Mouse (Mus musculus): ENCODE measurements around the gene 4933424G06Rik. TPM values are rescaled to one million over a fixed set of nuclear protein-coding genes. Genes with fewer than 3 reads are reported as not detected.

Gene 4933424G06Rik
- polyA plus RNA-seq, 1 experiment from 2014 or later: 0.11 TPM

DNA sequence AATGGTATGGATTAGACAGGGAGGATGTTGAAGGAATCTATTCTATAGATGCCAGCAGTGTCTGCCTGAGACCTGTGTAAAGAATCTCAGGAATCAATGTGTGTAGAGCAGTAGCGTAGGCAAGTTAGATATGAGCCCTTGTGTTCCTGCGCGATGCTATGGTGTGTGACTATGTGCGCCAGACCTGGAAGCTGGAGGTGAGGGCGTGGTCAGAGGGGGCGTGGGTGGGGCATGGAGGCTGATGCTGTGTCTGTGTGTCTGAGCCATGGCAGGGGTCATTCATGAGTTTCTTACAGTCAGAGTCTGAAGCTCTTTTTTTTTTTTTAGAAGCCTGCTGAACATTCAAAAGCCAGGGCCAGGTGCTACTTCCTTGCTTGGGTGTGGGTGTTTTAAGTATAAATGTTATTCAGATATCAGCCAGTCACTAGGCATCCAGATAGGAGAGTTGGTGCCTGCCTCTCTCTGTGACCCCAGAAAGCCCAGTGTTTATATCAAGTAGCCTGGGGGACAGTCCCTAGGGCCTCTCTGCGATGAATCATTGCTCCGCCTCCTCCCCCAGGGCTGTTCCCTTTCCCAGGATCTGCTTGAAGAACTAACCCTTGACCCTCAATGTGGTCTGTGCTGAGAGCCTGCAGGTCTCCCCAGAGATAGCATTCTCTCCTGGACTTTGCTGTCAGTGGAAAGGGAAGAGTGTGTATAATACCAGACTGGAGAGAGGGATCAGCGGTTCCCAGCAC, 62.4 kb downstream of the 4933424G06Rik start:
- no peaks in the 10 kb centered on the region for H3K36me3 ChIP-seq (ENCODE audit: insufficient read depth, low read length)
- H3K9me3 ChIP-seq (replicated peaks; ENCODE audit: low read length): no peaks in the 10 kb centered on the region
- H3K4me1 ChIP-seq (replicated peaks; ENCODE audit: insufficient read depth, low read length): no peaks in the 10 kb centered on the region
- H3K4me3 ChIP-seq (replicated peaks; ENCODE audit: low read depth, low read length): no peak overlapping the region
- no peak overlapping the region for H3K4me2 ChIP-seq (ENCODE audit: low read length)
- no peak overlapping the region for H3K27ac ChIP-seq
- no peak overlapping the region for H3K9ac ChIP-seq (ENCODE audit: low read depth, low read length)
- 79% methylated on average over 9 of the region's 9 CpGs for WGBS
- TF ChIP-seq CTCF (IDR thresholded peaks at IDR 0.05; ENCODE audit: low read depth): no peak
- ATAC-seq (replicated peaks; ENCODE audit: low FRiP score, low read depth) (no peak), DNase-seq (ENCODE audit: low spot score) (no peak)
- no peaks in the 10 kb centered on the region for H3K27me3 ChIP-seq (ENCODE audit: insufficient read depth, low read length)

DNA sequence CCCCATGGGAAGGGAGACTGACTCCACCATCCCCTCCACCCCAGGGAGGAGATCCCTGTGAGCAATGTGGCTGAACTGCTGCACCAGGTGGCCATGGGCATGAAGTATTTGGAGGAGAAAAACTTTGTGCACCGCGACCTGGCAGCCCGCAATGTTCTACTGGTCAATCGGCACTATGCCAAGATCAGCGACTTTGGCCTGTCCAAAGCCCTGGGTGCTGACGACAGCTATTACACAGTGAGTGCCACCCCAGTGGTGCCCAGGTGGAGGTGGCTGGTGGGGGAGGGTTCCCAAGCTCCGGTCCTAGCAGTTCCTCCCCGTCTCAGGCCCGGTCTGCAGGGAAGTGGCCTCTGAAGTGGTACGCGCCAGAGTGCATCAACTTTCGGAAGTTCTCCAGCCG, 70.8 kb downstream of the 4933424G06Rik start:
- TF ChIP-seq CTCF (IDR thresholded peaks at IDR 0.05; ENCODE audit: low read depth): no peak
- H3K9ac ChIP-seq (ENCODE audit: low read depth, low read length): no peak overlapping the region
- H3K9me3 ChIP-seq (replicated peaks; ENCODE audit: low read length): no peaks in the 10 kb centered on the region
- no peak for ATAC-seq (replicated peaks; ENCODE audit: low FRiP score, low read depth)
- H3K4me1 ChIP-seq (replicated peaks; ENCODE audit: insufficient read depth, low read length): 0 out of 2 replicates have a peak, but pooled peaks cover 4% of the 10 kb centered on the region
- H3K4me3 ChIP-seq (replicated peaks; ENCODE audit: low read depth, low read length): no peak overlapping the region
- H3K27me3 ChIP-seq (ENCODE audit: insufficient read depth, low read length): no peaks in the 10 kb centered on the region
- H3K36me3 ChIP-seq (ENCODE audit: insufficient read depth, low read length): no peaks in the 10 kb centered on the region
- no peak overlapping the region for H3K27ac ChIP-seq
- no peak overlapping the region for H3K4me2 ChIP-seq (ENCODE audit: low read length)
- no peak for DNase-seq (ENCODE audit: low spot score)
- 82% methylated on average over 13 of the region's 13 CpGs for WGBS

- ATAC-seq (replicated peaks; ENCODE audit: low FRiP score, low read depth): no peak
- WGBS: 76% methylated on average over 11 of the region's 11 CpGs
- Histone ChIP-seq H3K9ac (ENCODE audit: low read depth, low read length) (no peak overlapping the region), H3K9me3 (replicated peaks; ENCODE audit: low read length) (no peaks in the 10 kb centered on the region), H3K27me3 (ENCODE audit: insufficient read depth, low read length) (no peaks in the 10 kb centered on the region), H3K4me1 (replicated peaks; ENCODE audit: insufficient read depth, low read length) (0 out of 2 replicates have a peak, but pooled peaks cover 4% of the 10 kb centered on the region), H3K4me3 (replicated peaks; ENCODE audit: low read depth, low read length) (no peak overlapping the region), H3K36me3 (ENCODE audit: insufficient read depth, low read length) (no peaks in the 10 kb centered on the region), H3K4me2 (ENCODE audit: low read length) (no peak overlapping the region), H3K27ac (no peak overlapping the region)
- DNase-seq (ENCODE audit: low spot score): no peak
- no peak for TF ChIP-seq CTCF (IDR thresholded peaks at IDR 0.05; ENCODE audit: low read depth)
Observed at GRCm38 (mm10) chr1:36782476-36782875, 72.5 kb downstream of the 4933424G06Rik start.

DNA sequence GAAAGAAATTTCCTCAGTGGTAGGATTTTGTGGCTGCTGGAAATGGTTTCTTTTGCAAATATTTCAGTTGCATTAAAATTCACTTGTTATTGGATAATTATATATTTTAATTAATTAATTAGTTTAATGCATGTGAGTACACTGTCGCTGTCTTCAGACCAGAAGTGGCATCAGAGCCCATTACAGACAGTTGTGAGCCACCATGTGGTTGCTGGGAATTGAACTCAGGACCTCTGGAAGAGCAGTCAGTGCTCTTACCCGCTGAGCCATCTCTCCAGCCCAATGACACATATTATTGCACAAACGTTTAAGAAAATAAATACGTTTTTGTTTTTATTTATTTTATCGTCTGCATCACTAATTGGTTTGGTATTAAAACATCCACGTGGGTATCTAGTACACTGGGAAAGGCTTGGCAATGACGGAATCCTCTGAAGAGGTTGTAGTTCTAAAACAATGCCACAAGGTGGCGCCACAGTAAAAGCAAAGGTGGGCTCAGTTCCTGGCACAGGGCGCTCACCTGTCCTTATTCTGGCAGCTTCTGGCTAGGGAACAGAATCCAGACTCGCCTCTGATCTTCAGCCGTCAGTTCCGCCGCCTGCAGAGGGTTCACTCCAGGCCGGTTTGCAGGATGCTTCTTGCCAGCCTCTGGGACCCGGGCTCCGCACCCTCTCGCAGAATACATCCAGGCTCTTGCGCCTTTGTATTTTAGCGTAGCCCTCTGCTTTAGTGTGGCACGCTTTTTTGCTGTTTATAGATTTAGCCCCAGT, 74.6 kb downstream of the 4933424G06Rik start:
- Histone ChIP-seq H3K4me3 (replicated peaks; ENCODE audit: low read depth, low read length) (peak overlapping the region; percentile 41), H3K27ac (no peak overlapping the region), H3K9me3 (replicated peaks; ENCODE audit: low read length) (no peaks in the 10 kb centered on the region), H3K4me2 (ENCODE audit: low read length) (peak overlapping the region; percentile 96), H3K36me3 (ENCODE audit: insufficient read depth, low read length) (no peaks in the 10 kb centered on the region), H3K4me1 (replicated peaks; ENCODE audit: insufficient read depth, low read length) (0 out of 2 replicates have a peak, but pooled peaks cover 4% of the 10 kb centered on the region), H3K27me3 (ENCODE audit: insufficient read depth, low read length) (no peaks in the 10 kb centered on the region), H3K9ac (ENCODE audit: low read depth, low read length) (peak overlapping the region; percentile 49)
- TF ChIP-seq CTCF (IDR thresholded peaks at IDR 0.05; ENCODE audit: low read depth): peak; percentile 88
- peak; percentile 41 for ATAC-seq (replicated peaks; ENCODE audit: low FRiP score, low read depth)
- 3% methylated on average over 20 of the region's 20 CpGs for WGBS
- DNase-seq (ENCODE audit: low spot score): peak; percentile 85

GRCm38 (mm10) chr1:36785238-36785641, 75.3 kb downstream of the 4933424G06Rik start:
- WGBS: under 1% methylated on average over 16 of the region's 16 CpGs

GRCm38 (mm10) chr1:36786377-36786776, 76.4 kb downstream of the 4933424G06Rik start:
- Histone ChIP-seq H3K4me1 (replicated peaks; ENCODE audit: insufficient read depth, low read length) (0 out of 2 replicates have a peak, but pooled peaks cover 4% of the 10 kb centered on the region), H3K27me3 (ENCODE audit: insufficient read depth, low read length) (no peaks in the 10 kb centered on the region), H3K4me3 (replicated peaks; ENCODE audit: low read depth, low read length) (no peak overlapping the region), H3K36me3 (ENCODE audit: insufficient read depth, low read length) (0 out of 2 replicates have a peak, but pooled peaks cover under 1% of the 10 kb centered on the region), H3K9ac (ENCODE audit: low read depth, low read length) (no peak overlapping the region), H3K27ac (no peak overlapping the region), H3K4me2 (ENCODE audit: low read length) (no peak overlapping the region), H3K9me3 (replicated peaks; ENCODE audit: low read length) (no peaks in the 10 kb centered on the region)
- TF ChIP-seq CTCF (IDR thresholded peaks at IDR 0.05; ENCODE audit: low read depth): peak; percentile 35; the same call in 1 of the 2 replicates
- DNase-seq (ENCODE audit: low spot score) (no peak), ATAC-seq (replicated peaks; ENCODE audit: low FRiP score, low read depth) (no peak)
- WGBS: 91% methylated on average over 7 of the region's 7 CpGs

More at GRCm38 (mm10) chr1:36785238-36785641, 75.3 kb downstream of the 4933424G06Rik start:
- peak; percentile 31; the same call in 1 of the 2 replicates for TF ChIP-seq CTCF (IDR thresholded peaks at IDR 0.05; ENCODE audit: low read depth)
- Histone ChIP-seq H3K36me3 (ENCODE audit: insufficient read depth, low read length) (no peaks in the 10 kb centered on the region), H3K9me3 (replicated peaks; ENCODE audit: low read length) (no peaks in the 10 kb centered on the region), H3K27me3 (ENCODE audit: insufficient read depth, low read length) (no peaks in the 10 kb centered on the region), H3K4me3 (replicated peaks; ENCODE audit: low read depth, low read length) (peak overlapping the region; percentile 41), H3K9ac (ENCODE audit: low read depth, low read length) (peak overlapping the region; percentile 49), H3K4me1 (replicated peaks; ENCODE audit: insufficient read depth, low read length) (0 out of 2 replicates have a peak, but pooled peaks cover 4% of the 10 kb centered on the region), H3K4me2 (ENCODE audit: low read length) (peak overlapping the region; percentile 96), H3K27ac (no peak overlapping the region)
- peak; percentile 40 for DNase-seq (ENCODE audit: low spot score)
- no peak for ATAC-seq (replicated peaks; ENCODE audit: low FRiP score, low read depth)

Measured in kidney, postnatal 0 days (tissue).